Mouse (Mus musculus) spleen, adult 2 months (tissue): ENCODE measurements around the gene Nup93.

ENCODE experiments used
- CTCF ChIP-seq: fragments of 200-500 bp; IDR thresholded peaks from 2 replicates; pipeline ENCODE4 v1.5.1; 2011; ENCODE audit warnings: mild to moderate bottlenecking, inconsistent platforms; ENCODE audit not compliant: insufficient read depth, insufficient read length, insufficient replicate concordance; ENCODE audit errors: extremely low read depth
- POLR2A ChIP-seq: fragments of 200-500 bp; IDR thresholded peaks from 2 replicates; pipeline ENCODE4 v1.6.1; 2011; ENCODE audit warnings: low read depth, low read length, inconsistent platforms

DNA sequence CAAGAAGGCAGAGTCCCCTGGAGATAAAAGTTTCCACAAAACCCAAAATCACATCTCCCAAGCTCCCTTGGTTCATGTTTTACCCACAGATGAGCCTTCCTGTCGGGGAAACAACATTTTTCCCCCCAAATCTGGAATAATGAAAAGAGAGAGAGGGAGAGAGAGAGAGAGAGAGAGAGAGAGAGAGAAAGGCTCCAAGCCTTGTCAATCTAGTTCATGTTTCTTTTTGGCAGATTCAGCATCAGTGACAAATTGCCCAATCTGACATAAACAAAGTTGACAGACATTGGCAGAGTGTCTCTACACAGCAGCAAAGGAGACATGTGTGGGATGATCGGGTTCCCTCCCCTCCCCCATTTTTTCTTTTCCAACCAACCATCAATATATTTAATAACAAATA, 6.9 kb upstream of the Nup93 start:
- TF ChIP-seq CTCF, result no peak
- TF ChIP-seq POLR2A, result no peak
